Mouse (Mus musculus) megakaryocyte progenitor cell, adult 5-6 weeks (primary cell): ENCODE results near the gene Spata25. TPM values are rescaled to one million over a fixed set of nuclear protein-coding genes. Genes with fewer than 3 reads are reported as not detected.
A peak's percentile ranks its signal among the peaks of the same experiment; 100 is the strongest.
"Not testable (repeated sequence)": the region's sequence is repeated elsewhere in the genome, so short reads cannot be mapped to it uniquely, and the experiment has no call there.

Source experiments
- ATAC-seq: replicated peaks from 2 replicates; pipeline ENCODE4 v1.8.0; 2016; ENCODE audit warnings: mild to moderate bottlenecking, moderate TSS enrichment, inconsistent platforms; ENCODE audit not compliant: poor library complexity
- total RNA-seq, 2 experiments: library from RNA; stranded (forward) in 1 of 2; stranded (reverse) in 1 of 2; fragments of 157-497, 149-512 nt in 1 of 2; fragments of 200-1000 nt in 1 of 2; gene quantifications; 2 replicates each; pipeline versions ENCODE4 v1.2.3 to v1.2.4; 2015 to 2017

The Spata25 gene
- total RNA-seq, 2 experiments from 2014 or later: not detected

- ATAC-seq: peak; percentile 77
Measured at GRCm38 (mm10) chr2:164815348-164815747, 13.0 kb downstream of the Spata25 start.

DNA sequence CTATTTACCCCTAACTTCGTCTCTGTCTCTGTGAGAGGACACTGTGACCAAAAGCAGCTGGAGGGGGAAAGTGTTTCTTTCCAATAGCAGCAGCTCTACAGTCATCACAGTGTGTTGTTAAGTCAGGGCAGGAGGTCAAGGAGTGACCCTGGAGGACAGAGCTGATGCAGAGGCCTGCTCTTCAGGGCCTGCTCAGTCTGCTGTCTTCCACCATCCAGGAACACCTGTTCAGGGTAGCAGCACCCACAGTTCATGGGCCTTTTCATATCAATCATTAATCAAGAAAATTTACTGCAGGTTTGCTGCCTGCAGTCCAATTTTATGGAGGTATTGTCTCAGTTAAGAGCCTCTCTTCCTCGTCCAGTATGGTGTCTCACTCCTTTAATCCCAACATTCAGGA lies 14.8 kb downstream of the Spata25 start:
- no peak for ATAC-seq

GRCm38 (mm10) chr2:164806614-164807013 lies 21.7 kb downstream of the Spata25 start:
- ATAC-seq: no peak

- peak; percentile 50 for ATAC-seq
Measured at GRCm38 (mm10) chr2:164805332-164805718, 23.0 kb downstream of the Spata25 start.

DNA sequence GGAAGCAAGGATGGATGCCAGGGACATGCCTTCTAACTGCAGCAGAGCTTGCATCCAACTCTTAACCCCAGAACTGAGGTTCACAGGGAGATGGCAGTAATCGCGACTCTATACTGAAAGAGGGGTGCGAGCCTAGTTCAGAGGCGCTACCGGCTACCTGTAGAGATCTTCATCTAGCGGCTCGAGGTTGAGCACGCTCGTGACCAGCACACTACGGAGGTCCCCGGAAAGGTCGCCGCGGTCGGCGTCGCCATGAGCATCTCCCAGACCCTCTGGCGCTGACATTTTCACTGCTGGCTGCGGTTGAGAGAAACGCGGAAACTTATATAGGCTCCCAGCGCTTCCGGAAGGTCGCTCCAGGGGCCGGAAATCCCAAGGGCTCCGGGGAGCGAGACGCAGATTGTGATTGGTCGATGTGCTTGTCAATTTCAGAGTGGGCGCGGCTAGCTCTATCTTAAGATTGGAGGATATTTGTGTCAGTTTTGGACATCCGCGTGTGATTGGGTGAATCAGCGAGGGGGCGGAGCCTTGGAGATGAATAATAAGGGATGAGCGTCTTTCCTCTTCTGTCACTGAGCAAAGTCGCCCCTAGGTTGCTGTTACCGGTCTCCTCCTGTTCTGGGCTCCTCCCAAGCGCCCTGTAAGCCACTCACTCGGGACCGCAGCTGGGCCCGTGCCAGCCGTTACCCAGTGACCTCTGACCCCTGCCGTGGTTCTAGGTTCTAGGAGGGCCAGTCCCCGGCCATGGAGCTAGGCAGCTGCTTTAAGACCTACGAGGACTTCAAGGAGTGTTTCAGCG lies 23.6 kb downstream of the Spata25 start, which contains the start of the genes Acot8 and Zswim3:
Gene Acot8 (minus strand): TSS at position 350 of the 799 bp plus-strand sequence.
Gene Zswim3 (plus strand): TSS at position 566 of the 799 bp plus-strand sequence.
- peak; percentile 93 for ATAC-seq

DNA sequence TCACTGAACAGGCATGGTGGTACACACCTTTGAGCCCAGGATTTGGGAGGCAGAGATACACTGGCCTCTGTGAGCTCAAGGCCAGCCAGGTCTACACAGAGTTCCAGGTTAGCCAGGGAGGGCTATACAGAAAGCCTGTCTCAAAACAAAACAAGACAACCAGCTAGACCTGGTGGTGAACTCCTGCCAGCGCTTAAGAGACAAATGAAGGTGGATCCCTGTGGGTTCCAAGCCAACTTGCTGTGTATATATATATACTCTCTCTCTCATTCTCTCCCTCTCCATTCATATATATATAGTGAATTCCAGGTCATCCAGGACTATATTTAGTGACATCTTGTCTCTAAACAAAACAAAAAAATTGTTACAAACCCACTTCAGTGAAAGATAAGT lies 24.4 kb downstream of the Spata25 start:
- no peak for ATAC-seq

- ATAC-seq: no peak
Measured at GRCm38 (mm10) chr2:164803201-164803920, 25.0 kb downstream of the Spata25 start.

DNA sequence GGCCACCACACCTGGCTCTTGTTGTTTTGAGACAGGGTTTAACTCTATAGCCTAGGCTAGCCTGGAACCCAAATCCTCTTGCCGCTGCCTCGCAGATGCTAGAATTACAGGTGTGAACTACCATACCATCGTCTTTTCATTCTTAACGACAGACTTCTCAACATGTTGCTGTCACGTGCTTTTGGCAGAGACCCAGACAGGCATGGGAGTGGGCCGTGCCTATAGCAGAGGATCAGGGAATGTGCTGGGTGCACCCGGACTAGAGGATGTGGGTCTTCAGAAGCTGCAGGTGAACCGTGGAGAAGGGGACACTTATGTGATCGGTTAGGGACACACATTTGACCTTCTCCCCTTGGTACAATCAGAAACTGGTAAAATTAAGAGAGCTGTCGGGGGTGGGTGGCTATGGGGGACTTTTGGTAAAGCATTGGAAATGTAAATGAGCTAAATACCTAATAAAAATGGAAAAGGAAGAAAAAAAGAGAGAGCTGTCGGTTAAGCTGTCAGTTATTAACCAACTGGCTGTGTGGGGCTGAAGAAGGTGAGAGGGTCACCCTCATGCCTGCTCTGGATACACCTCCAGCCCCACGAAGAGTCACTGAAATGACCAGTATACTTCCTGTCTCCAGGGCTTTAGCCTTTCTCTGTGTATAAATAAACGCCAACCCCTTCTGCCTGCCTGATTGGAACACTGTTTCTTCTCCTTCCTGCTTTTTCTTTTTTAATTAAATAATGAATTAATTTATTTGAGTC lies 27.9 kb downstream of the Spata25 start:
- no peak for ATAC-seq

DNA sequence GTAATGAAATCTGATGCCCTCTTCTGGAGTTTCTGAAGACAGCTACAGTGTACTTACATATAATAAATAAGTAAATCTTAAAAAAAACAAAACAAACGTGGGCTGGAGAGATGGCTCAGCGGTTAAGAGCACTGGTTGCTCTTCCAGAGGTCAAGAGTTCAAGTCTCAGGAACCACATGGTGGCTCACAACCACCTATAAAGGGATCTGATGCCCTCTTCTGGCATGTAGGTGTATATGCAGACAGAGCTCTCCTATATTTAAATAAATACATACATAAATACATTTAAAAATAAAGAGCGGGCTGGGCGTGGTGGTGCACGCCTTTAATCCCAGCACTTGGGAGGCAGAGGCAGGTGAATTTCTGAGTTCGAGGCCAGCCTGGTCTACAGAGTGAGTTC lies 29.8 kb downstream of the Spata25 start:
- ATAC-seq: not testable (repeated sequence)

DNA sequence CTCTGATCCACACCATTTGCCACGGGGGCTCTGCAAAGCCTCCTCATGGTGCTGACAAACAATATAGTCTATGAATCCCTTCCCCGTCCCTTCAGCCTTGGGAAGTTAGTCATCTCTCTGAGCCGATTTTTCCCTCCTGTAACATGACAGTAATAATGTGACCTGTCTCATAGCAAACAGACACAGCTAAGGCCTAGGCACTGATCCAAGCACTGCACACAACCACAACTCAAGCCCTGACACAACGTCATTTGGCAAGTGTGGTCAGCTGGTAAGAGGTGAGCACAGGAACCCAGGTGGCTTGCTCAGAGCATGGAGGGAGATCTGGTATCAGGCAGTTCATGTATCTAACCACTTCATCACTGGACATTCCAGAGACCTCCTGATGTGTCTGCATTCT lies 32.5 kb downstream of the Spata25 start:
- no peak for ATAC-seq

DNA sequence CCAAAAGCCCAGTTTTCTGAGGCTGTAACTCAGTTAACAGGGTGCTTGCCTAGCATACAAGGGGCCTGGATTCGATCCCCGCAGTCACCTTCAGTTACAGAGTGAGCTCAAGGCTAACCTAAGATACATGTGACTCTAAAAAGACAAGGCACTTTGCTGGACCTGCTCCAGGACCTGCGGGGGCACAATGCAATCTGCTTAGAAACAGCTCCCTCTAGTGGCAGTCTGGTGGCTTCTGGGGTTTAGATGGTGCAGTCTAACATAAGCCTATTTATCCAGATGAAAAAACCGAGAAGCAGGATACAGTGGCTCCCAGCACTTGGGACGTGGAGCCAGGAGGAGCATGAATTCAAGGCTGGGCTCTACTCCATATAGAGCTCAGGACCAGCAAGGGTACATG lies 34.0 kb downstream of the Spata25 start:
- peak; percentile 90 for ATAC-seq

- peak; percentile 41 for ATAC-seq
Measured at GRCm38 (mm10) chr2:164793772-164794171, 34.6 kb downstream of the Spata25 start.

DNA sequence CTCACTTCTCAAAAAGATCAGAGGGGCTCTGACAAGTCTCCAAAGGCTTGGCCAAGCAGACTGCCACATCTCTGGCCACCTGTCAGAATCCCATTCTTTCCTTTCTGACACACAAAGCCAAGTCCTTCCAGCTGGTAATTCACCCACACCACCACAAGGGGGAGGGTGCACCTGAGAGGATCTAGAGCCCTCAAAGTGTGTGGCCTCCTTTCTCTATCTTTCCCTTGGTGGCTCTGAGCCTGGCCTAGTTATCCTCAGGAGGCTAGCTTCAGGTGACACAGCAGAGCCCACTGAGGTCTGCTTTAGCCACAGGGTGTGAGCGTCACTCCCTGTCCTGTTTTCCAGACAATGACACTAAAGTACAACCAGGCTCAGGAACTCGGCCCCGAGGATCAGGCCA lies 35.1 kb downstream of the Spata25 start:
- ATAC-seq: peak; percentile 81

GRCm38 (mm10) chr2:164792400-164793190 lies 35.7 kb downstream of the Spata25 start:
- no peak for ATAC-seq

DNA sequence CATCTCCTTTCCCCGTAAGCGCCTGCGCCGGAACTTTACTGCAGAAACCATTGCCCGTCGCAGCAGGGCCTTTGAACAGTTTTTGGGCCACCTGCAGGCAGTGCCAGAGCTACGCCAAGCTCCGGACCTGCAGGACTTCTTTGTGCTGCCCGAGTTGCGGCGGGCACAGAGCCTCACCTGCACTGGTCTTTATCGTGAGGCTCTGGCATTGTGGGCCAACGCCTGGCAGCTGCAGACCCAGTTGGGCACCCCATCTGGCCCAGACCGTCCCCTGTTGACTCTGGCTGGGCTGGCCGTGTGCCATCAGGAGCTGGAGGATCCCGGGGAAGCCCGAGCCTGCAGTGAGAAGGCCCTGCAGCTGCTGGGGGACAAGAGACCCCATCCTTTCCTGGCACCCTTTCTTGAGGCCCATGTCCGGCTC lies 36.5 kb downstream of the Spata25 start:
- ATAC-seq: no peak

DNA sequence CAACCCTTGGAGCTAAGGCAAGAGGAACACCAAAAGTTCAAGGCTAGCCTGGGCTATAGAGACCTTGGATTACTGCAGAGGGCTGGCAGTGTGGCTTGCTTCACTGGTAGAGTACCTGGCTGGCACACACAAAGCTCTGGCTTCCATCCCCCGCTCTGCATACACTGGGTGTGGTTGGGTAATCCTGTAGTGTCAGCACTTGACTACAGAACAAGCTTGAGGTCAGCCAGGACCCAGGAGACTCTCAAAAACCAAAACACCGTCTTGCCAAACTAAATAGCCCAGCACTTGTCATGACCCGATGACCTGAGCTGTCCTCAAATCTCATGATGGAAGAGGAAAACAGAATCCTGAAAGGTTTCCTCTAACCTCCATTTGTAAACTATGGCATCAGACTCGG lies 37.9 kb downstream of the Spata25 start:
- ATAC-seq: no peak

GRCm38 (mm10) chr2:164788411-164788810 lies 39.9 kb downstream of the Spata25 start:
- no peak for ATAC-seq

- no peak for ATAC-seq
Measured at GRCm38 (mm10) chr2:164787779-164788178, 40.6 kb downstream of the Spata25 start.

- ATAC-seq: peak; percentile 59
Measured at GRCm38 (mm10) chr2:164787032-164787431, 41.3 kb downstream of the Spata25 start.

GRCm38 (mm10) chr2:164786388-164786885 lies 41.9 kb downstream of the Spata25 start:
- 0 out of 2 replicates have a peak, but pooled peaks have one; percentile 10 for ATAC-seq
